Mouse (Mus musculus) heart, postnatal 0 days (tissue): ENCODE data around the gene Ccdc97. TPM values are rescaled to one million over a fixed set of nuclear protein-coding genes. Genes with fewer than 3 reads are reported as not detected.

Source experiments
- ATAC-seq: fragments of 200-750 bp; cut with Nextera tagmentation; 2 replicates; pipeline ENCODE4 v1.8.0; 2017; ENCODE audit warnings: low read depth, moderate number of reproducible peaks, moderate library complexity; ENCODE audit not compliant: insufficient read depth
- DNase-seq: peaks from one replicate; pipeline ENCODE4 v3.0.0-alpha.2; 2016; ENCODE audit warnings: low spot score
- H3K27ac ChIP-seq: fragments of 300-500 bp; sonication (generic); 2 replicates; pipeline ENCODE4 v1.5.1; 2014; ENCODE audit warnings: low read depth, mild to moderate bottlenecking
- H3K27me3 ChIP-seq: fragments of 300-500 bp; sonication (generic); 2 replicates; pipeline ENCODE4 v1.6.1; 2014; ENCODE audit warnings: low read length, mixed read lengths; ENCODE audit not compliant: control insufficient read depth, insufficient read depth
- H3K36me3 ChIP-seq: fragments of 300-500 bp; sonication (generic); replicated peaks from 2 replicates; pipeline ENCODE4 v1.6.1; 2014; ENCODE audit warnings: low read length, mixed read lengths; ENCODE audit not compliant: control insufficient read depth, insufficient read depth
- H3K4me1 ChIP-seq: fragments of 300-500 bp; sonication (generic); 2 replicates; pipeline ENCODE4 v1.6.1; 2014; ENCODE audit warnings: antibody characterized with exemption; ENCODE audit not compliant: control insufficient read depth, insufficient read depth
- H3K4me2 ChIP-seq: fragments of 300-500 bp; sonication (generic); 2 replicates; pipeline ENCODE4 v1.6.1; 2014; ENCODE audit warnings: low read depth, mild to moderate bottlenecking, low read length, moderate library complexity
- H3K4me3 ChIP-seq: fragments of 300-500 bp; sonication (generic); 2 replicates; pipeline ENCODE4 v1.5.1; 2014; ENCODE audit warnings: low read depth, low read length
- H3K9ac ChIP-seq: fragments of 300-500 bp; sonication (generic); replicated peaks from 2 replicates; pipeline ENCODE4 v1.6.1; 2014; ENCODE audit warnings: low read depth, low read length, mixed read lengths
- H3K9me3 ChIP-seq: fragments of 300-500 bp; sonication (generic); replicated peaks from 2 replicates; pipeline ENCODE4 v1.6.1; 2016; ENCODE audit warnings: low read length; ENCODE audit not compliant: control insufficient read depth
- CTCF ChIP-seq: IDR thresholded peaks from 2 replicates; pipeline ENCODE4 v1.5.1; 2016; ENCODE audit warnings: antibody characterized with exemption, control low read depth, low read depth
- EP300 ChIP-seq: IDR thresholded peaks from 2 replicates; pipeline ENCODE4 v1.6.1; 2016; ENCODE audit warnings: antibody characterized with exemption, low read depth
- WGBS: fragments of 180-500 bp; shearing (Covaris S2); extraction: QIAGEN DNeasy Blood & Tissue Kit; methylation state at CpG from one replicate; pipeline ENCODE4 v1.1.7; 2014; 5-methylcytosine and 5-hydroxymethylcytosine counted together
- polyA plus RNA-seq: library from polyadenylated mRNA; unstranded; fragments of >200 nt; fragmentation: Nextera tagmentation; extraction: Ambion mirVana; gene quantifications from 2 replicates; pipeline ENCODE4 v1.2.1, GENCODE M21; 2015
- total RNA-seq: library from RNA; depleted of rRNA; stranded (reverse); fragments of >200 nt; gene quantifications from 2 replicates; pipeline ENCODE4 v1.2.3, GENCODE M21; 2014; ENCODE audit warnings: low replicate concordance; rRNA removed

The Ccdc97 gene
- 11.6 and 31.6 TPM in 2 replicates for total RNA-seq
- polyA plus RNA-seq = 13.3 and 14.7 TPM in 2 replicates

DNA sequence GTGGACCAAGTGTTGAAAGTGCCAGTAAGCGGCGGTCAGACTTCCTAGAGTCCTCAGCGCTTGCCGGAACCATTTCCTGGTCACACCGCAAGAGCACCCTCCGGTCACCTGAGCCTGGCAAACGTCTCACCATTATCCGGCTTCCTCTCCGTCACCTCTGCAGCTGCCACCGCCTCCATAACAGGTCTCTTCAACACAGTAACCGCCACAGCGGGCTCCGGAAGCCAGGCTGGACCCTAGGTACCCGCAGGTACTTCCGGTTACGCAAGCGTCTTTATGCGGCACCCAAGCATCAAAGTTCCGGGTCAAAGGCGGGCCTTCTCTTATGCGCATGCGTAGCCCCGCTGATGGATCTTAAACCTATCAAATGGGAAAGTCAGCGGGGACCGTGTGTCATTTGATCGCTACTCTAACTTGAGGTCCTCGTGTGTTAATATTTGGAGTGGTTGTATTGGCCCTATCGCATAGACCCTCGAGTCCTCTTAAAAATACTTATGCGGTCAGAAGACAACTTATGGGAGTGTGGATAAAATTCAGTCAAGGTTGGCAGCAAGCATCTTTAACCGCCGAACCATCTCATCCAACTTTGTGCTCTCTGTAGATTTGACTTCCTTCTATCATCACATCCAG lies at the start of gene Ccdc97:
TSS of gene Ccdc97 (minus strand) at position 301 of the 630 bp plus-strand sequence.
- Histone ChIP-seq H3K4me3 (peak within 1 kb of the TSS; percentile 85), H3K27me3 (no peaks in the 10 kb centered on the region), H3K9me3 (no peaks in the 10 kb centered on the region), H3K4me1 (peaks cover 18% of the 10 kb centered on the region), H3K36me3 (peaks cover 57% of the 10 kb centered on the region), H3K9ac (peak within 1 kb of the TSS; percentile 71), H3K27ac (peak within 1 kb of the TSS; percentile 93), H3K4me2 (peak within 1 kb of the TSS; percentile 87)
- peak; percentile 87 for ATAC-seq
- peak; percentile 93 for DNase-seq
- 3% methylated on average over 32 of the region's 32 CpGs for WGBS
- no peak for TF ChIP-seq CTCF
- peak; percentile 7; the same call in 1 of the 2 replicates for TF ChIP-seq EP300

GRCm38 (mm10) chr7:25768229-25768628 lies 49.3 kb upstream of the Ccdc97 start:
- no peak overlapping the region for H3K4me2 ChIP-seq
- ATAC-seq (no peak), DNase-seq (no peak)
- H3K4me1 ChIP-seq = no peaks in the 10 kb centered on the region
- no peak overlapping the region for H3K4me3 ChIP-seq
- TF ChIP-seq EP300 = no peak
- TF ChIP-seq CTCF = no peak
- H3K27ac ChIP-seq = no peak overlapping the region
- H3K9ac ChIP-seq = no peak overlapping the region
- H3K27me3 ChIP-seq = no peaks in the 10 kb centered on the region
- H3K9me3 ChIP-seq = no peaks in the 10 kb centered on the region
- 69% methylated on average over 5 of the region's 5 CpGs for WGBS
- H3K36me3 ChIP-seq = peaks cover 7% of the 10 kb centered on the region; the same call in 1 of the 2 replicates

GRCm38 (mm10) chr7:25766108-25766507 lies 47.2 kb upstream of the Ccdc97 start:
- no peak for TF ChIP-seq EP300
- no peak for TF ChIP-seq CTCF
- no peak overlapping the region for H3K9ac ChIP-seq
- peaks cover 11% of the 10 kb centered on the region; the same call in 1 of the 2 replicates for H3K36me3 ChIP-seq
- WGBS = 77% methylated on average over 6 of the region's 6 CpGs
- ATAC-seq (no peak), DNase-seq (no peak)
- no peak overlapping the region for H3K27ac ChIP-seq
- H3K4me2 ChIP-seq = no peak overlapping the region
- H3K4me3 ChIP-seq = no peak overlapping the region
- no peaks in the 10 kb centered on the region for H3K9me3 ChIP-seq
- H3K27me3 ChIP-seq = no peaks in the 10 kb centered on the region
- no peaks in the 10 kb centered on the region for H3K4me1 ChIP-seq

GRCm38 (mm10) chr7:25764221-25764620 lies 45.3 kb upstream of the Ccdc97 start:
- H3K27ac ChIP-seq = peak overlapping the region; percentile 74
- H3K4me2 ChIP-seq = no peak overlapping the region
- no peak for TF ChIP-seq EP300
- no peak for TF ChIP-seq CTCF
- peaks cover 11% of the 10 kb centered on the region; the same call in 1 of the 2 replicates for H3K36me3 ChIP-seq
- no peaks in the 10 kb centered on the region for H3K27me3 ChIP-seq
- H3K4me1 ChIP-seq = no peaks in the 10 kb centered on the region
- no peaks in the 10 kb centered on the region for H3K9me3 ChIP-seq
- 30% methylated on average over 5 of the region's 5 CpGs for WGBS
- DNase-seq (peak; percentile 47), ATAC-seq (no peak; the same call in 1 of the 2 replicates)
- no peak overlapping the region for H3K9ac ChIP-seq
- no peak overlapping the region for H3K4me3 ChIP-seq

GRCm38 (mm10) chr7:25763678-25764077 lies 44.8 kb upstream of the Ccdc97 start:
- Histone ChIP-seq H3K36me3 (peaks cover 6% of the 10 kb centered on the region; the same call in 1 of the 2 replicates), H3K4me3 (no peak overlapping the region), H3K9me3 (no peaks in the 10 kb centered on the region), H3K4me1 (no peaks in the 10 kb centered on the region), H3K27me3 (no peaks in the 10 kb centered on the region), H3K27ac (peak overlapping the region; percentile 74), H3K4me2 (no peak overlapping the region), H3K9ac (no peak overlapping the region)
- 44% methylated on average over 11 of the region's 11 CpGs for WGBS
- TF ChIP-seq EP300 (no peak), CTCF (no peak)
- DNase-seq = no peak
- ATAC-seq = peak; percentile 40; the same call in 1 of the 2 replicates
